ENCODE assay signal across 13 mouse cellular contexts in the genomic region with DNA sequence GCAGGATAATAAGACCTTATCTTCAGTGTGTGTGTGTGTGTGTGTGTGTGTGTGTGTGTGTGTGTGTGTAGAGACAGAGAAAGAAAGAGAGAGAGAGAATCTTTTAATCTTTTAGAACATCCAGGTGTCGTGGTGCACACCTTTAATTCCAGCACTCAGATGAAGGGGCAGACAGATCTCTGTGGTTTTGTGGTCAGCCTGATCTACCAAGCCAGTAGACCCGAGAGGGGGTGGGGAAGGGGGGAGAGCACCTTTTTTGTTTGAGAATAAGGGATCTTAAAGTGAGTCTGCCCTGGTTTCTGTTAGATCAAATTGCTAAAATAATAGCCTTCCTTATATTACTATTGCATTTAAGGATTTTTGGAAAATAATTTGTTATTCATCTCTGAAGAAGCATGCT.
DNase-seq lines count a peak whose midpoint lies in the region; ATAC-seq lines count a peak whose summit lies in the region.
"Had no signal": no experiment of that assay in that cellular context is flagged by ENCODE, and none has a peak within 500 bp of the region (broad histone marks: within the 10 kb centered on the region; RNA-seq: fewer than 3 reads in every experiment).

No protein-coding gene starts in this region.

- peak overlapping the region; percentile 80; the same call in 1 of the 2 replicates for H3K4me2 ChIP-seq in hindbrain, embryonic 13.5 days
- H3K4me2 ChIP-seq in hindbrain, embryonic 15.5 days: peak overlapping the region; percentile 69; the same call in 1 of the 2 replicates
- peak overlapping the region; percentile 84; the same call in 1 of the 2 replicates for H3K4me2 ChIP-seq in midbrain, embryonic 16.5 days (ENCODE audit: low read length)
- H3K4me2 ChIP-seq: liver, embryonic 13.5 days had no signal

- no peak for ATAC-seq in hindbrain, embryonic 13.5 days (ENCODE audit: low FRiP score)
- ATAC-seq in hindbrain, embryonic 15.5 days (ENCODE audit: low FRiP score, low read depth): no peak
- no peak for ATAC-seq in midbrain, embryonic 16.5 days
- ATAC-seq: forebrain, embryonic 15.5 days had no signal

- no peaks in the 10 kb centered on the region for H3K36me3 ChIP-seq in hindbrain, embryonic 13.5 days
- no peaks in the 10 kb centered on the region for H3K36me3 ChIP-seq in hindbrain, embryonic 10.5 days
- no peaks in the 10 kb centered on the region for H3K36me3 ChIP-seq in hindbrain, embryonic 15.5 days
- H3K36me3 ChIP-seq in midbrain, embryonic 16.5 days (ENCODE audit: control insufficient read depth, insufficient read depth, low read length): no peaks in the 10 kb centered on the region
- H3K36me3 ChIP-seq: forebrain, embryonic 15.5 days; liver, embryonic 13.5 days had no signal

- no peak overlapping the region for H3K9ac ChIP-seq in hindbrain, embryonic 13.5 days
- H3K9ac ChIP-seq in hindbrain, embryonic 15.5 days: no peak overlapping the region
- no peak overlapping the region for H3K9ac ChIP-seq in midbrain, embryonic 16.5 days (ENCODE audit: low read depth, low read length)
- H3K9ac ChIP-seq: forebrain, embryonic 15.5 days; liver, embryonic 13.5 days had no signal

- H3K27me3 ChIP-seq in hindbrain, embryonic 13.5 days: peaks cover 13% of the 10 kb centered on the region; the same call in 1 of the 2 replicates
- peaks cover 36% of the 10 kb centered on the region for H3K27me3 ChIP-seq in hindbrain, embryonic 10.5 days (ENCODE audit: insufficient read depth, poor library complexity, severe bottlenecking)
- no peaks in the 10 kb centered on the region for H3K27me3 ChIP-seq in hindbrain, embryonic 15.5 days
- H3K27me3 ChIP-seq in midbrain, embryonic 16.5 days (ENCODE audit: control insufficient read depth, insufficient read depth, low read depth, low read length): no peaks in the 10 kb centered on the region
- H3K27me3 ChIP-seq: forebrain, embryonic 15.5 days had no signal

- 77% methylated on average over 2 of the region's 2 CpGs for WGBS in hindbrain, embryonic 13.5 days
- WGBS in hindbrain, embryonic 10.5 days: 73% methylated on average over 2 of the region's 2 CpGs
- 78% methylated on average over 2 of the region's 2 CpGs for WGBS in hindbrain, embryonic 15.5 days
- WGBS in midbrain, embryonic 16.5 days: 54% methylated on average over 2 of the region's 2 CpGs

- H3K27ac ChIP-seq in hindbrain, embryonic 13.5 days: no peak overlapping the region
- H3K27ac ChIP-seq in hindbrain, embryonic 10.5 days: no peak overlapping the region
- no peak overlapping the region for H3K27ac ChIP-seq in hindbrain, embryonic 15.5 days (replicated peaks)
- no peak overlapping the region for H3K27ac ChIP-seq in midbrain, embryonic 16.5 days (ENCODE audit: low read length)
- H3K27ac ChIP-seq: forebrain, embryonic 15.5 days; kidney, postnatal 0 days; liver, embryonic 13.5 days had no signal

- no peak overlapping the region for H3K4me3 ChIP-seq in hindbrain, embryonic 13.5 days
- no peak overlapping the region for H3K4me3 ChIP-seq in hindbrain, embryonic 10.5 days
- H3K4me3 ChIP-seq in hindbrain, embryonic 15.5 days: 0 out of 2 replicates have a peak overlapping the region, but pooled peaks have one; percentile 63
- H3K4me3 ChIP-seq in midbrain, embryonic 16.5 days (ENCODE audit: low read depth, low read length): no peak overlapping the region
- H3K4me3 ChIP-seq: forebrain, embryonic 15.5 days; liver, embryonic 13.5 days had no signal

- DNase-seq in hindbrain, embryonic 10.5 days (ENCODE audit: low spot score): no peak
- DNase-seq in thymus, postnatal 36 days: peak; percentile 38 to 56
- no peak for DNase-seq in adrenal gland, postnatal 25 days
- DNase-seq in cerebellum, postnatal 36 days: no peak
- DNase-seq: cerebellum, adult 11-12 months; liver, embryonic 13.5 days; retina, postnatal 1 day; spleen, adult 18-20 months had no signal

- no peaks in the 10 kb centered on the region for H3K9me3 ChIP-seq in hindbrain, embryonic 13.5 days
- H3K9me3 ChIP-seq in hindbrain, embryonic 10.5 days: peaks cover 3% of the 10 kb centered on the region; the same call in 1 of the 2 replicates
- no peaks in the 10 kb centered on the region for H3K9me3 ChIP-seq in hindbrain, embryonic 15.5 days
- no peaks in the 10 kb centered on the region for H3K9me3 ChIP-seq in midbrain, embryonic 16.5 days (replicated peaks; ENCODE audit: control insufficient read depth, low read length, poor library complexity, severe bottlenecking)
- H3K9me3 ChIP-seq: forebrain, embryonic 15.5 days; liver, embryonic 13.5 days had no signal

- H3K4me1 ChIP-seq in hindbrain, embryonic 13.5 days (replicated peaks): peaks cover 17% of the 10 kb centered on the region
- H3K4me1 ChIP-seq in hindbrain, embryonic 10.5 days (replicated peaks): peaks cover 13% of the 10 kb centered on the region
- H3K4me1 ChIP-seq in hindbrain, embryonic 15.5 days (replicated peaks): peaks cover 19% of the 10 kb centered on the region
- peaks cover 15% of the 10 kb centered on the region for H3K4me1 ChIP-seq in midbrain, embryonic 16.5 days (ENCODE audit: control insufficient read depth, insufficient read depth, low read length)
- H3K4me1 ChIP-seq: liver, embryonic 13.5 days had no signal

Comparison
In these comparisons a context has a peak if more than half of its experiments do, and no peak if none do; other contexts are left out.
1. DNase-seq: peak in thymus, postnatal 36 days (2 of 2); none in hindbrain, embryonic 10.5 days (single experiment), adrenal gland, postnatal 25 days (single experiment) and cerebellum, postnatal 36 days (0 of 2).
2. Peak in every context shown above with its lines, with median percentiles within 50 percentile points of each other: H3K4me2 ChIP-seq.